Mouse (Mus musculus) spleen, postnatal 36 days (tissue): ENCODE measurements around the gene Wfdc2.
A peak's percentile ranks its signal among the peaks of the same experiment; 100 is the strongest.

Experiments used
- DNase-seq, 2 experiments: peaks; one replicate each; pipeline ENCODE4 v3.0.0; 2022; ENCODE audit warnings: low spot score in 2 of 2, mixed read lengths in 1 of 2

Gene Wfdc2

DNA sequence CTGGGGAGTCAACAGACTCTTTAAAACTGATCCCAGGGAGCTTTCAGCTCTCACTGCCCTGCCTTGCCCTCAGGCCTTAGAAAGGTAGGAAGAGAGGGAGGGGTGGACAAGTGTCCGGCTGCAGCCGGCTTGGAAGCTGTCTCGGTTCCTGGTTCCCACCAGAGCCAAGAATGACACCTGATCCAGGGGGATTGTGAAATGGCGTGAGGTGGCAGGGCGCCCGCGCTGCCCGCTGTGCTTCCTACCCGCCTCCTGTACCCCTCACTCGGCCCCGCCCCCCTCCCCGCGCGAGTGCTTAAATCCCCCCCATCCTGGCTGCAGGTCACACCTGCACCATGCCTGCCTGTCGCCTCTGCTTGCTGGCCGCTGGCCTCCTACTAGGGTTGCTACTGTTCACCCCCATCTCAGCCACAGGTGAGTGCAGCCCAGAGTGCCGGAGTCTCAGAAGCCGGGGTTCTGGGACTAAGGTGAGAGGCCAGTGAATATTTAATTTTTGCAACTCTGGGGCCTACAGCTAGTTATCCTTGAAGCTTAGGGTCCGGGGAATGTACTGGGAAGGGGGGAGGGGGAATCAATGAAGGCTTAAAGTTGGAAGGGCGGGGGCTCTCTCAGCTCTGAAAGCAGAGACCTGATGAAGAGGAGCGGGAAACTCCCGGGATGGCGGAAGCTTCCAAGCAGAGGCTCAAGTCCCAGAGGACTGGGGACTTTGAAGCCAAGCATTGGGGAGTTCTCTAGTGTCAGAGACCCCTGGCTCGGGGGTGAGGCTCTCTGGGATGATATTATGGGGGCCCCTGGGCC is at the start of gene Wfdc2:
Gene Wfdc2, plus strand, starts transcription at position 23 of the 798 bp plus-strand sequence.
- DNase-seq, result no peak

DNA sequence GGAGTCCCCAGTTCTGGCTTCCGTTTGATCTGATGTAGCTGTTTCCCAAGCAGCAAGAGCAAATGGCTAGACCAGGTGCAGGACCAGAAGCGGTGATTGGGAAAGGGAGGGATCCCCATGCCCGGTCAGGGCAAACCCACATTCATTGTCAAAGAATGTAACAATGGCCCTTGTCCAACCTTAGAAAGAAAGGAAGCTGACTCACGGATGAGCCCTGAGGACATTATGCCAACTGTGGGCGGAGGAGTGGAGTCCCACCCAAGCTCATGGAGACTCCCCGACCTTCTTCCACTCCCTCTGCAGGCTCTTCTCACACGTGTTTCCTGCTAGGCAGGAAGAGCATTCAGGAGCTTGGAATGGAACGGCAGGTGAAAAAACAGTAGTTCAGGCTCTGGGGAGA is 48.8 kb upstream of the Wfdc2 start:
- no peak for DNase-seq

DNA sequence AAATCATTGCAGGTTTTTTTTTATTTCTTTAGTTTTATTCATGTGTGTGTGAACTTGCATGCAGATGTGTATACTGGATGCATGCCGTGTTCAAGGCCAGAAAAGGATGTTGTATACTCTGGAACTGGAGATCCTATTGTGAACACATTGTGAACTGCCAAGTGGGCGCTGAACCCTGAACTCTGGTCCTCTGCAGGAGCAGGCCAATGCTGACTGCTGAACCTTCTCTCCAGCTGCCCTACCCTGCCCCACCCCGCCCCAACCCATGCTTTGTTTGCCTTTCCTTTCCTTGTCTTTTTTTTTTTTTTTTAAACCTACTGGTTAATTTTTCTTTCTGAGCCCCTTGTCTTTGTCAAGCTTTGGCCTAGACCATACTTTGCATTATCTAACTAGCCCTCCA is 47.3 kb upstream of the Wfdc2 start:
- DNase-seq, result no peak

DNA sequence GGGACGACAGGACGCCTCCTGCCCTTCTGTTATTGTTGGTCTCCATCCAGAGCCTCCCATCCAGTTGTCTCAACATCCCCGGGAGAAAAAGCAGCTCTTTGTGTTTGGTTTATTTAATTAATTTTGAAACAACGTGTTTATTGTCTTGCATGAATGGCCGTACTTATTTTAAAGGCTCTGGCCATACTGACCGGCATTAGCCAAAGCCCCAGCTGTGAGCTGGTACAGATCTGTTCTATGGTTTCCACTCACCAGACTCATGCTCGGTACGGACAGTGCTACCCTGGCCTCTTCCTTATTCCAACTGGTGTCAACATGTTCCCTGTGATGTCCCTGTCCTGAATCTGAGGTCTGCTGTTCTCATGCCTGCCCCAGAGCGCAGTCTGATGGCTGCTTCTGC is 46.3 kb upstream of the Wfdc2 start:
- DNase-seq, result no peak

DNA sequence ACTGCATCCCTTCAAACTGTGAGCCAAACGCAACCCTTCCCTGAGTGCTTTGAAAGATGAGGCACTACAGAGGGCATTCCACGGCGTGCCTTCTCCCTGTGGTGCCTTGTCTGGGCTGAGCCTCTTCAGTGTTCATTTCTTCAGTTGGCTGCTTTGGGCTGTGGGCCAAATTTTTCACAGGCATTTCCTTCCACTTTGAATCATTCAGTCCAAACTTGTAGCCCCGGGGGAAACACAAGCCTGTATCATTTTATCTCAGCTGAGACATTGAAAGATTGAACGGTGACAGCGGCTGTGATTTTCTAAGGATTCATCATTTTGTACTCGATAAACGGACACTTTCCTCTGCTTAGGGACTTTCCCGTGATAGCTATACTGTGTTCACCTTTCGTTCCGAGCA is 45.6 kb upstream of the Wfdc2 start:
- no peak for DNase-seq

DNA sequence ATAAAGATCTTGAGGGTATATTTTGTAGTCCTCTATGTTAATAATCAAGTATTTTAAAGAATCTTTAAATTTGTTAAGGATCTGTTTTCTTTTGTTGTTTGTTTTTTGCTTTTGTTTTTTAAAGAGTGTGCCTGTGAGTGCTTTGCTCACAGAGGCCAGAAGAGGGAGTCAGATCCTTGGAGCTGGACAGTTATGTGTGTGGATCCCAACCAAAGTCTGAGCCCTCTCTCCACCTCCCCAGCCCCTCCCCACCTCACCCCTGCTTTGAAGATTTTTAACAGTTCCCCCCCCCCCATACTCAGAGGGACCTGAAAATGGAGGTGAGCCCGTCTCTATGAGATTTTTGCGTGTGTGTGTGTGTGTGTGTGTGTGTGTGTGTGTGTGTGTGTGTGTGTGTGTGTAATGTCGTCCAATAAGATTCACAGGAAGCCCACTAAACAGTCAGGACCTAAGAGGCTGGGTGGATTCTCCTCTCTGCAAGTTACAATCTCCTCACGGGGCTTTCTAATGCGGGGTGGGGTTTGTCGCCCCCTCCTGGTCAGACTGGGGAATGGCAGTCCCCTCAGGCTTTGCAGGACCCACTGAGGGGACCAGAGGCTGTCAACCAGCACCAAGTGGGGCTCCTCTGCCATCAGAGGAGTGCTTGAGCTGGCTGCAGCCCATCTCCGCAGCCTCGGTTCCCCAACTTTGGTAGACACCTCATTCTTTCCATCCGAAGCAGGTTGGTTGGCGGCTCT is 44.6 kb upstream of the Wfdc2 start:
- peak; percentile 57 to 59 for DNase-seq

DNA sequence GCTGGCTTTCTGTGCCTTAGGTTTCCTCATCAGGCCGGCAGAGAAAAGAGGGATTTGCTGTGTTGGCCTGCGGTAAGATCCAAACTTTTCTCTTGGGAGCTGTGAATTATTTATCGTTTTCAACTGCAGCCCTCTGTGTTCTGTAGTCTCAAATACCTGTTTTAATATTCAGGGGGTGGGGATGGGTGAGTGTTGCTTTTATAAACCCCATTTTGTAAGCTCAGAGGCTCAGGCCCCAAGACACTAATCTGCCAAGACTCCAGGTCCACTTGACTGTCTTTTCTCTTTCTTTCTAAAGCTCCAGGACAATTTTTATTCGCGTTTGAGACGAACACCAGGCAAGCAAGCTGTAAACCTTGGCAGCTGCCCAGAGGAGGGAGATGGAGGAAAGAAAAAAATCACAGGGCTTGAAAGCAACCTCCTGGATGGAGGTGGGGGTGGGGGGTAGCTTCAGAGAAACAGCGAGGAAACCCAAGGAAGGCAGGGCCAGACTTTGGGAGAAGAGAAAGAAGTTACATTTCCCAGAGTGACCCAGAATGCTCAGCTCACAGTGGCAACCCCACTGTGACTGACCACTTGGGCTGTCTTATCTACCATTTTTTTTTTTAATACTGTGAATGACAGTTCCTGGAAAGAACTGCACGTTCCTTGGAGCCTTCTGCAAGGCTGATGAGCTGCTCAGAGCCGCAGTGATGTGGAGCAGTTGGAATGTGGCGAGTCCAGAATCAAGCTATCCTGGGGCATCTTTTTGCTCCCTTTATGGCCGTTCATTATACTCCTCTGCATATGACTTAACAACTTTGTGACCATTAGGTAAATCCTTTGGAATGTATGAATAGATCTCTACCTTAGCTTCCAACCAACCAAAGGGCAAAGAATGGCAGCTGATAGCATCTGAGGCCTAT is 43.7 kb upstream of the Wfdc2 start:
- DNase-seq, result no peak

DNA sequence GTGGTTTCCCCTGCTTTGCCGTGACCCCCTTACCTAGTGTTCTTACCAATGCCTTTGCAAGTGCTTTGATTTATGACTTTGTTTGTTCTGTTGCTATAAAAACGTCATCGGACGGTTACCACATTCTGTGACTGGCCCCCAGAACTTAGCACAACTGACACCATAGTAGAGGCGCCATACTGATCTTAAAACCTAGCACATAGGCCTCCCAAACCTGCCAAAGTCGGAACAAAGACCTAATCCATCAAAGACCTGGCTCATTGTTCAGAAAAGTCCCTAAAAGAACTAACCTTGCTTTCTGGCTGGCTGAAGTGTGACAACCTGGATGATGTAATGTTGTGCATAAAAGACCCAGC is 43.1 kb upstream of the Wfdc2 start:
- DNase-seq, result no peak

DNA sequence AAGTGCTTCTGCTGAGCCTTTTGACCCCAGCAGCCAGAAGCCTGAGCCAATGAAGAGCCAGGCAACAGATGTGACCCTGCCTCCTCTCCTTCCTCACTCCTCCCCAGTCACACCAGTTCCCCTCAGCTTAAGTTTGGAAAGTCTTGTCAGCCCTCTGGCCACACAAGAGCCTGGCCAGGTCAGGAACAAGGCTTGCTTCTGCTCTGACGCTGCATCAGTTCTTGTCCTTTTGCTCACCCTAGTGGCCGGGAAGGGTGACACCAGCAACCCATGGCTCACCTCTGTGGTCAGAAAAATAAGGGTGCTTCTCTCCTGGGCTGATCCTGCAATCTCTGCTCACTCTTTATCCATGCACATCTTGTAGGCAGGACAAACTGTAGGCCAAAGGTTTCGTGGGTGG is 41.4 kb upstream of the Wfdc2 start:
- DNase-seq, result peak; percentile 71

DNA sequence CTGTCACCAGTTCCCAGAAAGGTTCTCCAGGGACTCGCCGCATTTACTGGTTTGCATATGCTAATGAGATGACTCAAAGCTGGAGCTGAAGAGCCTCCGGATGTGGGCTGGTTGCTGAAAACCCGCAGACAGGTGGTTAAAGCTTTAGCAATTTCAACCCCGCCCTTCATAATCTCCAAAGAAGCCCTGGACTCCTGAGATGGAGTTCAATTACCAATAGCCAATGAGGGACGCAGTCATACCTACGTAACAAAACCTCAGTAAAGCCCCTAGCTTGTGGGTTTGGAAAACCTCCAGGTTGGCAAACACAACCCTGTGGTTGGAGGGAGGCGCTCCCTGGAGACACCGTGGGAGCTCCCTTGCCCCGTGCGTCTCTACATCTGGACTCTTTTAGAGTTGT is 40.4 kb upstream of the Wfdc2 start:
- peak; percentile 81 to 89 for DNase-seq

DNA sequence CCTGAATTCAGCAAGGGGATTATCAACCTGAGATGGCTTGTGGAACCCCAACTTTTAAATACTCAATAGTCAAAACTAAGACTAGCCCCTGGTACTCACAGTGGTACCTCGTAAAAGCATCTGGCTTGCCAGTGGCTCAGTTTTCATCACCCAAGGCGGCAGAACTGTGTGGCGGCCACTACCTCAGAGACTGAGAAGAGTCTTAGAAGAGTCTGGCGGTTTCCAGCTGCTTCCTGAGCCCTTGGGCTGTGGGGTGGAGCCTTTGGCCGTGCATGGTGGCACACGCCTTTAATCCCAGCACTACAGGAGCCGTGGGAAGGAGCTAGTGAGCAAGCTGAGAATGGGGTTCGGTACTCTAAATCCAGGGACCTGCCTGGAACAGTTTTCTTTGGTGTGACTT is 39.9 kb upstream of the Wfdc2 start:
- DNase-seq, result peak in 1 of 2 experiments; percentile 18

DNA sequence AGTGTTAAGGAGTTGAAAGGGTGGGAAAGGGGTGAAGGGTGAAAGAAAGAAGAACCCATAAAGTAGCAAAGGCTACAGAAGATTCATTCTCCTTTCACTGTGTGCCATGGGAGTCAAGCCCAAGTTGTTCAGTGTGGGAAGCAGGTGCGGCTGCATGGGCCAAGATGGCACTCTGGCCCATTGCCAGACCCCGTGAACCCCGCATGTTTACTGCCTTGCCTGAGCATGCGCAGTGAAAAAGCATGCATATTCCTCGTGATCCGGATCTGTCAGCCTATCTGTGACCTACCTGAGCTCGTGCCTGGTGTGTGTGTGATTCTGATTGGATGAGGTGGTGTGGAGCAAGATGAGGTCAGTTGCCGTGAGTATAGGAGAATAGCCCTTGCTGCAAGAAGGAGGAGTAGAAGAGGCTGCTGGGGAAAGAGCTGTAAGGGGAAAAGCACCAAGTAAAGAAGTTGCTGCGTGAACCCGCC is 38.9 kb upstream of the Wfdc2 start:
- DNase-seq, result no peak

DNA sequence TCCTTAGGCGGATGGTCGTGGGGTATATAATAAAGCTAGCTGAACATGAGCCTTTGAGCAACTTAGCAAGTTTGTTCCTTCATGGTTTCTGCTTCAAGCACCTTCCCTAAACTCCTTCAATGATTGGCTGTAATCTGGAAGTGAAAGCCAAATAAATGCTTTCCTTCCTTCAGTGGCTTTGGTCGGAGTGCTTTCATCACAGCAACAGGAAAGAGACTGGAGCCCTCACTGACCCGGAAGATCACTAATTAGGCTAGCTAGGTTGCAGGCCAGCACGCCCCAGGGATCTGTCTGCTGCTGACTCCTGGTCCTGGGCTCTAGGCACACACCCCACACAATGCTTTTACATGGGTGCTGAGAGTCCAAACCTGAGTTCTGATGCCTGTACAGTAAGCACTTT is 33.7 kb upstream of the Wfdc2 start:
- DNase-seq, result no peak

DNA sequence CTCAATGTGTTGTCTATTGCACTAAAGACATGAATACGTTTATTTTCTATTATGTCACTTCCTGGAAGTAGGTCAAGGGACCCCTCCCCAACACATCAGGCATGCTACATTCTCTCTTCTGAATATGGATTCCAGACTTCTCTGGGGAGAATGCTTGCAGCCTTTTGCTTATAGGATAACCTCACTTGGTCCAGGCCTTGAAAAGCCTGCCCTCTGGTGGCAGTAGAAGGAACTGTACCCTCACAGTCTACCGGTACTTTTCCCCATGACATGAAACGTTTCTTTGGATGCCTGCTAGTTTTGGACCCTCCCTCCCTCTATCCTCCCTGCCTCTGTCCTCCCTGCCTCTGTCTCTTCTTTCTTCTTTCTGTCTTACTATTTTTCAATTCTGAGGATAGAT is 31.0 kb upstream of the Wfdc2 start:
- DNase-seq, result peak; percentile 54 to 64

DNA sequence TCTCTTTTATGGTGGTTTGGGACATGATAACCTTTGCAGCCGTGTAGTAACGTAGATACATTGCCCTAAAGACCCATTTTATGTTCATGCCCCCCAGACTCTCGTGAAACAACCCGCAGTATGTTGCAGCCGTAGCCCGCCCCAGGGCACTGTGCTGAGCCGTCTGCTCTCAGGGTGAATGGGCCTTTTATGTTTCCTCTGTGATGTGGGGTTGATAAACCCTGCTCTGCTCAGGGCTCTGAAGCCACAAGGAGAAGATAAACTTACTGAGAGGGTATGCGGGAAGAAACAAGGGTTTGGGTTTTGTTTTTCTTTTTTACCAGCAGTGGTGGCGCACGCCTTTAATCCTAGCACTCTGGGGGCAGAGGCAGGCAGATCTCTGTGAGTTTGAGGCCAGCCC is 27.9 kb upstream of the Wfdc2 start:
- no peak for DNase-seq

DNA sequence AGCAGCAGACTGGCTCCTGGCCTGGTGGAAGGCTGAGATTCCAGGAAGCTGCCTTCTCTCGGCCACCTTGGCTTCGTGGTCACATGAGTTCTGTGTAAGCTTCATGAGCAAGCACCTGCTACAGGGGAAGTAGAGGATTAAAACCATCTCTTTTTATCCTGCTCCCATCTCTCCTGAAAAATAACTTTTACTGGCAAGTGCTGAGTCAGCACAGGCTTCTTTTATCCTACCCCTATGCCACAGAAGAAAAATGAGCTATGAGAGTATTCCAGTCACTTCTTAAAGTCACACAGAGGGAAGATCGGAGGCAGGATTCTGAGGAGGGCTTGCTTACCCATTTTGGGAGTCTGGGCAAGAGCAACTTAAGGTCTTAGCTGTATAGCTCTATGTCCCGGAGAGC is 25.2 kb upstream of the Wfdc2 start:
- no peak for DNase-seq

DNA sequence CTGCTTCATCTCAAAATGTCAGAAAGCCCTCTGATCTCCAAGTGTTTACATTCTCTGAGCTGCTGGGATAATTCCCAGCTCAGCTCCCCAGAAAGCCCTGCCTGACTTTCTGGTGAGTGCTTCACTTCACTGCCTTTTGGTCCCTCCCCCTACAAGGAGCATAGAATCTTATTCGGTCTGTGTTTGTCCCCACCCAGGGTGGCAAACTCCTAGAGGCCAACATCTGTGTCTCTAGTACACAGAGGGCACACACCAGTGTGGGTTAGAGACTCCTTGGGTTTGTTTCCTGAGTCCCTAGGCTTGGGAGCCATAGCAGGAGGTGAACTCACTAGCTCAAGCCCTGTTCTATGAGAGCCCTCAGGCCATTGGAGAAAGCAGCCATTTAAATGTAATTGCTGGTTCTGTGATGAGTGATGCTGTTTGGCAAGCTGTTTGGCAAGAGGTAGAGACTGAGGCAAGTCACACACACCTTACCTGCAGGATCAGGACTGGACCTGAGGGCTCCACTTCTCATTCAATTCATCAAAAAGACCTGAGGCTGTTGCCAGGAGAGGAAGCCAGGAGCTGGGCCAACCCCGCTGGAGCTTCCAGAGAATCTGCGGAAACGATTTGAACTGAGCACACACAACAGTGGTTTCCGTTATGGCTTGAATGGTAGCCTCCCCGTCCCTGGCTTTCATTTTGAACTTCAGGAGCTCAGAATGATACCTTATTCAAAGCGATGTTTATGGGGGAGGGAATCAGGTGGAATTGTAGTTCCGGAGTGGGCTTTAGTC is 21.4 kb upstream of the Wfdc2 start:
- DNase-seq, result no peak

DNA sequence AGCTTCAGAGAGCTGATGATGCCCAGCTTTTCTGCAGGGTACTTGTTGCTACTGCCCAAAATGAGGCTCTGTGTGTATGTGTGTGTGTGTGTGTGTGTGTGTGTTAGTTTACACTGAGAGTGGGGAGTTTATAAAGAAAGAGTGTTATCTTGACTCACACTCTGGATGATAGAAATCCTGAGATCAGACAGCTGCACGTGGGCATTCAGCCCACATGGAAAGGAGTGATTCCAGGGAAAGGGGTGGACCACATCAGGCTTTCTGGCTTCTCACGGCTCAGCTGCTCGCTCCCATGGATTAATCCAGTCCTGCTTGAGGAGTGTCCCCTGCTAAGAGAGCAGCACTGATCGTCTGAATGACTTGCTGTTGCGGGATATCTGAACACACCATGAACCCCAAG is 20.1 kb upstream of the Wfdc2 start:
- DNase-seq, result no peak

DNA sequence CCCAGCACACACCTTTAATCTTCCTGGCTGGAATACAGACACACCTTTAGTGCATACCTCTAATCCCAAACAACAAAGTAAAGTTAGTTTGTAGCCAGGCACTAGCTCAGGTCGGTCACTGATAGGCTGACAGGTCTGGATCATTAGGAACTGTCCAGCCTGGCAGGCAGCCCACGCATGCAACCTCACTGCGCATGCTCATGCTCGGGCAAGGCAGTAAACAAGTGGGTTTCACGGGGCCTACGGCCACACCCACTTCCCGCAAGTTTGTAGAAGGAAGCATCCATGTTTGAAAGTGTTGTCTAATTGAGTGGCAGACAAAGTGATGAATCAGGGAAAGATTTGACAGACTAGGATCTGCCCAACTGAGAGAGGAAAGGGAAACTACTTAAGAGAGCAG is 19.6 kb upstream of the Wfdc2 start:
- no peak for DNase-seq

DNA sequence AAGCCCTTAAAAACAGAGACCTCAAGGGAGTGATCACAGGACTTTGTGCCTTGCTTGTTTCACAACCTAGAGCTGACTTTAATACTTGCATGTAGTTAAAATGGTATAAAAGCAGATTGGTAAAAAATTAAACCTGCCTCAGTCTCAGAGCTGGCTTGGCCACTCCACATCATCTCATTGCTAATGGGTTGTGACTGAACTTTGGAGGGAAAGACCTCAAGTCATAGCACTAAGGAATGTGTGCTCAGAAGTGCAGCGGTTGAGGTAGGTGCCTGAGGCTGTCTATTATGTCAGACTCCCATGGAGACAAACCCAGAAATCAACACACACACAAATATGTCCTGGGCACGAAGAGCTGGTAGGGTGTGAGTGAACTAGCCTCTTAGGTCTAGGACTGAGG is 18.5 kb upstream of the Wfdc2 start:
- DNase-seq, result no peak

DNA sequence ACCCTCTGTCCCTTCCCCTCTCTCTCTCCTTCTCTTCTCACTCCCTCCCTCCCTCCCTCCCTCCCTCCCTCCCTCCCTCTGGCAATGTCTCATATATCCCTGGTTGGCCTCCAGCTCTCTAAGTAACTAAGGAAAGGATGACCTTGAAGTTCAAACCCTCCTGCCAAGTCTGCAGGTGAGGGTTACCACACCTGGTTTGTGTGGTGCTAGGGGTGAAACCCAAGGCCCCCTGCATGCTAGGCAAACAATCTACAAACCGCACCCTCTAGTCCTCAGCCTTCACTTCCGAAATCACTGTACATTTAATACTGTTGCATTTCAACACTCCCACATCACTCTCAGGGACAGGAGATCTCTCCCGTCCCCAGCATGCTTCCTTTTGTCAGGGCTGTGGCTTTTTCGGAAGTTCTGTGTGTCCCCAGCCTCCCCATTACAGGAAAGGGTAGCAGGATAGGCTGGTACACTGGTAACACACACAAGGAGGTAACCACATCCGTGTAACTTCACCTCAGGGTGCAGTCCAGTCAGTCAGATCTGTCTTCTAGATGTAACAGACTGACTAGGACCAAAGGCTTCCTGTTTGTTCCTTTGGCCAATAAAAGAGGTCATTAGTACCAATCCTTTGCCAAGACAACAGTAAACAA is 17.6 kb upstream of the Wfdc2 start:
- DNase-seq, result no peak
